Mouse (Mus musculus): Measurements from ENCODE around the gene Mthfd1l.
"Not testable (repeated sequence)": the region's sequence is repeated elsewhere in the genome, so short reads cannot be mapped to it uniquely, and the experiment has no call there.

Gene Mthfd1l

DNA sequence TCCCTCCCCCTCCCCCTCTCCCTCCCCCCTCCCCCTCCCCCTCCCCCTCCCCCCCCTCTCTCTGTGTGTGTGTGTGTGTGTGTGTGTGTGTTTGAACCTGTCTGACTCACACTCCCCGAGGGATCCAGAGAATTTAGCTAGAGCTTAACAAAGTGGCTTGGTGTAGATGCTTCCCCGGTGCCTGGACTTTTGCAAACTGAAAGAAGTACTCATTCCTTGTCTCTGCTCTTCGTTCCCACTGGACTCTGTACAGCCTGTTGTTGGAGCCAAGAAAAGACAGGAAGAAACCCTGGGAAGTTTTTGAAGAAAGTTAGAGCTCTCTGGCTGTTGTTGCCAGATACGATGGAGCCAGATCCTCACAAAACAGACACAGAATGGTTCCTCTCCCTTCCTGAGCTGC is 73.6 kb downstream of the Mthfd1l start:
- DNase-seq (ENCODE audit: extremely low spot score) = no peak

DNA sequence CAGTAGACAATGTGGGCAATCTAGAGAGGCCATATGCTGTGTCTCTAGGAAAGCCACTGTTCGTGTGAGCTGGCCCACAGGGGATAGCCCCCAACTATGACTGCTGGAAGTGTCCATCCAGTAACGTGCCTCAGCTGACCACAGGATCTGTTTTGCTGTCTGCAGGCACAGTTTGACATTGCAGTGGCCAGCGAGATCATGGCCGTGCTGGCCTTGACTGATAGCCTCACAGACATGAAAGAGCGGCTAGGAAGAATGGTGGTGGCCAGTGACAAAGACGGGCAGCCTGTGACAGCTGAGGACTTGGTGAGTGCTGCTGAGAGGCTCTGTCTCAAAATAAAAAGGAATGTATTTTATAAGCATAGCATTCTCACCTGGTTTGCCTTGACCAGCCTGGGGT is 74.7 kb downstream of the Mthfd1l start:
- DNase-seq (ENCODE audit: extremely low spot score) = no peak

DNA sequence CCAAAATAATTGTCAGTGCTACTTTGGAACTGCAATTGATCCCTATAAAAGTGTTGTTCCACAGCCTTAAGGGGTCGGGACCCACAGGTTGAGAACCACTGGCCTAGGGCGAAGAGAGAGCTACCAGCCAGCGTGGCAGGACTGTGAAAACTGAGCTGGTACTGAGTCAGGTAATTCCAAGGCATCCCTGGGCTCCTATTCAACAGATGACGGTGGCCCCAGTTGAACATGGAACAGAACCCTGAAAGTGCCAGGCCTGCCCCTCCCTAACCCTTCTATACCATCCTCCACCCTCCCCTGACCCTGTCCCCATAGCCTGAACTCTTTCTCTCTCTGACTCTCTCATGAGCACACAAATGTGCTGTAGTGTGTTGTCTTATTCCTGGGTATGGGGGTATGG is 77.3 kb downstream of the Mthfd1l start:
- DNase-seq (ENCODE audit: extremely low spot score) = no peak

DNA sequence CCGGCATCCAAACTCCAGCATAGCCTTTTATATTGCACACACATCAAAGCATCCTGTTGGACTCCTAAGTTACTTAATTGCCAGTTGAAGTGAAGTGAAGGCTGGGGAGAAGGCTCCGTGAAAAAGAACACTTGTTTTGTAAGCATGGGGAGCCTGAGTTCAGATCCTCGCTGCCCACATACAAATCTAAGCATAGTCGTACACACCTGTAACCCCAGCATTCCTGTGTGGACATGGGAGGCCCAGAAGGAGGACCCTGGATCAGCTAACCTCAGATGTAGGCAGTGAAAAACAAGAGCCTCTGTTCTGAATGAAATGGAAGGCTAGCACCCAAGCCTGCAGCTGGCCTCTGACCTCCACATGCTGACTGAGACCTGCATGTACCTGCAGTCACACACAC is 79.8 kb downstream of the Mthfd1l start:
- no peak for DNase-seq (ENCODE audit: extremely low spot score)

DNA sequence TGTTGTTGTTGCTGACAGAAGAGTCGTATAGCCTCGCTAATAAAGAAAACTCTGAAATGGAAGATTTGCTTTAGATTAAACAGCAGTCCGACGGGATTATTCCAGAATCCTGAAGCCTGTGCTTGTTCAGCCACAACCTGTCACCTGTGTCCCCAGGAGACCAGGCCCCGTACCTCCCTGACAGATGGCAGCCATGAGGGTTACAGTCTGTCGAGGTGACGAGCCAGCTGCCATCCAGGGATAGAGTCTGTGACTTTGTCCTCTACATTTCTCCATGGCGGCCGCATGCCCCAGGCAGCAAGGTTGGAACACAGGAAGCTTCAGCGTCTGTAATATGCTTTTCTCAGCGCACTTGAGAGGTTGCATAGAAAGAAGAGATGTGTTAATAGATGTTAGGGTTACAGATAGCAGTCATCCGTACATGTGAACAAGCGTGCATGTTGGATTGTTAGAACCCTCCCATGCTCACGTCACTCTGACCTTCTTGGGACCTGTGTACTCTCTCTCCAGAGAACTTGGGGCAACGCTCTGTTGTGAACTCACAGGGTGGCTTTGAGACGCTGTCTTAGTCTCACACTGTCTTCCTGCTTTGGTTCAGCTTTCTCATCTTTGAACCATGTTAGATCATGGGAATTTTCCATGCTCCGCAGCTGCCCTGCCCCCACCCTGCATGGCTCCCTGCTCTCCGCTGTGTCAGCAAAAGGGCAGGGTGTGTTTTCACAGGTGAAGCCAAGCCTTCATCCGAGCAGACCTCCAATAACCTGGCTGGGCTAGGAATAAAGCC is 80.6 kb downstream of the Mthfd1l start:
- no peak for DNase-seq (ENCODE audit: extremely low spot score)

DNA sequence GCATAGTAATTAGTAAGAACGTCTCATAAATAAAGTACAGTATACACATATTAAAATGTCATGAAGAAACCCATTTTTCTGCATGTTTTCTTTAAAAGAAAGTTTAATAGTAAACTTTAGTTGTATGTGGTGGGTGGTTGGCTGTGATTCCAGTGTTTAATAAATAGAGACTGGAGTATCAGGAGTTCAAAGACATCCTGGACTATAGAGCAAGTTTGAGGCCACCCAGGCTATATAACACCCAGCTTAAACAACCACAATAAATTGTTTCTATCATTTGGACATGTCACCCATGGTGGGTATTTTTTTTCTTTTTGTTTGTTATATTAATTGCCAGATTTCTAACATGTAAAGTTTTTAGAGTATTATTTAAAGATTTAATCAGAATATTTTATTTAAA is 81.7 kb downstream of the Mthfd1l start:
- DNase-seq (ENCODE audit: extremely low spot score) = no peak

DNA sequence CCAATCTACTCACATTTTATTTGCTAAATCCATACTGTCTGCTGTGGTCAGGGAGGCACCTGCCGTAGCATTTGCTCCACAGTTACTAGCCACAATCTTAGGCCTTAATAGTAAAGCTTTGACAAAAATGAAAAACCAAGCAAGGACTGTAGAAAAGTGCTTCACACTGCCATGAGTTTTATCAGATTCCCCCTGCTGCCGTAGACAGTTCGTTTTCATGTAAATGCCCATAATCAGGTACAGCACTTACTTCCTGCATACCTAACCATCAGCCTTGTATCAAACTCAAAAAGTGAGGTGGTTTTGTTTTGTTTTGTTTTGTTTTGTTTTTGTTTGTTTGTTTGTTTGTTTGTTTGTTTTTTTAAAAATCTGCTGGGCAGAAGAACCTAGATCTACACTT is 84.5 kb downstream of the Mthfd1l start:
- no peak for DNase-seq (ENCODE audit: extremely low spot score)

DNA sequence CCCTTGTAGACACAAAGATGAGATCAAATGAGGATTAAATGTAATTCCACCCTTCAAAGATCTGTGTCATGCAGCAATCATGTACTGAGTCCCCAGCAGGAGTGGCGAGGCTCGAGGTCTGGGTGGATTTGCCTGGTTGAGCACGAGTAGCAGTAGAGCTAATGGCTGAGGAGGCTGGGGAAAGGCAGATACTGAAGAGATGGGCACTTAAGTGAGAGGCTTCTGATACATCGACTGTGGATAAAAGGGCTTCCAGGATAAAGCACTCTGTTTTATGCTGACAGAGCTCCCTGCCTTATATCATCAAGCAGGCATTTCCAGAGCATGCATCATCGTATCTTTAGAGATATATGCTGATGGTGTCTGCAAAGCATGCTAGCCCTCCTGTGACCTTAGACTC is 84.9 kb downstream of the Mthfd1l start:
- no peak for DNase-seq (ENCODE audit: extremely low spot score)

DNA sequence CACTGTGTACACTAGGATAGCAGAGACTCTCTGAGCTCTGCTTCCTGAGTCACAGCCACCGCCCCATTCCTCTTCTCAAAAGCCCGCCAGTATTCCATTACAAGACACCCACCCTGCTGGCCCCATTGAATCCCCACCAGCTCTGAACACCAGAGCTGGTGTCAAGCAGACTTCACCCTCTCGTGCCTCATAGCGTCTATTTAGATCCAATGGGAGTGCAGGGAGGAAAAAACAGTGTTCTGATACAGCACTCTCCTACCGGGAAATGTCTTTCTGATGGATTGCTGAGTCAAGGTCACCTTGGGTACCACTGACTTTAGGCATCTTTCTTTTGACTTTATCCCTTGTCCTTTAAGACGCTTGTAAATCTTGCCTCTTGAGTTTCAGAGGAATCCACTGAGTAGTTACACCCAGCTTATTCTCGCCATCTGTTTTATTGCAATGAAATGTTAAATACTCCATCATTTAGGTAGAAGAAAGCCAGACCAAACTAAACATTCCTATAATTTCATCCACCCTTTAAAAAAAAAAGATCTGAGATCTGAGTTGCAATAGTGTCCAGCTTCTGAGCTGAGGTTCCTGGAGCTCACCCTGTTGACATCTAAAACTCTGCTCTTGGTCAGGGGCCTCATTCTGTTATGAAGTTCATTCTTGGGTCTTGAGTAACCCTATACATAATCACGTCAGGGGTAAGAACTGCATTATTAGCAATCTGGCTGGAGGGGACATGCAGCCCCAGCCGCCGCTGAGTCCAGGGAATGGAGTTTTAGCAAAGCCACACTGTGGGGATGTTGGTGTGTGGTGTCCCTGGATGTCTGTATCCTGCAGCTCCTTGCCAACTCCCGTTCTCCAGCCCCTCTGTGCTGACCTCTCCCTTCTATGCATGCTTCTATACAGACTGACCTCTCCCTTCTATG is 88.4 kb downstream of the Mthfd1l start:
- no peak for DNase-seq (ENCODE audit: extremely low spot score)

DNA sequence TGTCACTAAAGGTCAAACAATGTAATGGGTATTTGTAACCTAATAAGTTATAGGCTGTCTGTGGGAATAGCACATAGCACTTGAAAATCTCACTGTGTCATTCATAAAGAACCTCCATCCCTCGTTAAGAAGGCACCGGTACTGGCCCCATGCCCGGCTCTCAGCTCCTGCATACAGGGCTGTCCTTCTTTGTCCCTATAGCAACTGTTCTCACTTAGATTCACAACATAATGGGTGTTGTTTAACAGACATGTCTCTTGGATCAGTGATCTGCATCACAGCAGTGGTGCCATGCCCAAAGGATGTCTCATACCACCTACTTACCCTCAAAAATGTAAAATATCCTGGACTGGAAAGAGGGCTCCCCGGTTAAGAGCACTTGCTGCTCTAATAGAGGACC is 90.6 kb downstream of the Mthfd1l start:
- DNase-seq (ENCODE audit: extremely low spot score) = no peak

DNA sequence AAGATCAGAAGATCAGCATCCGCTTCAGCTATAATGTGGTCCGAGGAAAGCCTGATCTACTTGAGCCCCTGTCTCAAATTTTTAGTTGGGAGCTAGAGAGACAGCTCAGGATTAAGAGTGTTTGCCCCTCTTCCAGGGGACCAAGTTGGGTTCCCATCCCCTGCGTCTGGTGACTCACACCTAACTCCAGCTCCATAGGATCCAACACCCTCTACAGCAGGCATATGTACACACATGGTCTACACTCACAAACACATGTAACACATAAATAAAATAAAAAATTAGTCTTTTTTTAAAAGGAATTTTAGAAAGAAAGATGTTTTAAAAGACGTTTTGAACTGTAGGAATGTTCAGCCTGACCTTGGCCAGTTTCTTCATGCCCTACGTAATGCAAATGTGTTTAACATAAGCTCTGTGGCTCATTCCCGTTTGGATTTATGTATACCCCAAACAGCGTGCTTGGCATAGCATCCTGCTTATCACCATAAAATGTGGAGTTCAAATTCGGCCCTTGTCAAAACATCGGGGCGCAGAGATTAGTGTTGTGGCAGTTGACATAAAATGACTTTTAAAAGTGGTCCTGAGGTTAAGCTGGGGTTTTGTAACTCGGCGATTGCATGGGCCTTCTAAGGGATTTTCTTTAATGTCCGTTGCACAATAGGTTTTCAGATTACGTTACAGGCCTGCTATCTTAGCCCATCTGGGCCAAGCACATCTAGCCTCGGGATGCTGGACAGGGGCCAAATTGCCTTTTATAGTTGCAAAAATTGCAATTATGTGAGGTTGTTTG is 92.6 kb downstream of the Mthfd1l start:
- no peak for DNase-seq (ENCODE audit: extremely low spot score)

DNA sequence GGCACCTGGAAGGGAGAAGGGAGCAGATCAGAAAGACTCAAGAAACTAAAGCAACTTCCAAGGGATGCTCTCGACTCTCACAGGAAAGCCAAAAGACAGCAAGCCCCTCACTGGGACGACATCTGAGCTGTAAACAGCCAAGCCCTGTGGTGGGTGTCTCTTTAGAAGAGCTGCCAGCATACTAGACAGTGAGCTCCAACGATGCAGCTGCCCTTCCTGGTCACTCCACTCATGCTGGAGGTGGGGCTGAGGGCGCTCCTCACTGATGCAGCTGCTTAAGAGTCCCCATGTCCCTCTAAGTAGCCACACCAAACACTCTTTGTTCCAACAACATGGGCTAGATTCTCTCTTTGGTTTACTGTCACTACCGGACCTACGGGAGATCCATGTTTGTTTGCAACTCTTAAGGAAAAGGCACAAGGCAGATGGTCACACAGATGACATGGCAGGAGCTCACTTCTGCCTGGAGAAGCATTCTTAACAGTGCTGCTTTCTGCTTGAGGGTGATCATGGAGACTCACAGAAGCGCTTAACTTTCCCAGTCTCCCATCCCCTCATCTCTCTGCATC is 96.4 kb downstream of the Mthfd1l start:
- no peak for DNase-seq (ENCODE audit: extremely low spot score)

DNA sequence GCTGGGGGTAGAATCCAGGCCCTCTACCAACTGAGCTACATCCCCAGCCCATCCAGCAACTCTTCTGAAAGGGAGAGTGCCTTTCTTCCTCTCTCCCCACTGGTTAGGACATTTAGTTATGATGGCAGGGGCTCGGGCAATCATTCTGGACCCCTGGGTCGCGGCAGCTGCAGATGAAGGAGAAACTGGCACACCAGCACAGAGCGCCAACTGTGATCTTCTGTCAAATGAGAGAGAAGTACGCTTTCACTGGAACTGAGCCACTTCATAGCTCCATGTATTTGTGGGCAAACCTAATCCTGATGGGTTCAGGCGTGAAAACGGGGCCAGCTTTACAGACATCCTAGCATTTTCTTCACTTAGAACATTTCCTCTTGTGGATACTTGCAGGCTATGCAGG is 97.1 kb downstream of the Mthfd1l start:
- DNase-seq (ENCODE audit: extremely low spot score) = no peak

DNA sequence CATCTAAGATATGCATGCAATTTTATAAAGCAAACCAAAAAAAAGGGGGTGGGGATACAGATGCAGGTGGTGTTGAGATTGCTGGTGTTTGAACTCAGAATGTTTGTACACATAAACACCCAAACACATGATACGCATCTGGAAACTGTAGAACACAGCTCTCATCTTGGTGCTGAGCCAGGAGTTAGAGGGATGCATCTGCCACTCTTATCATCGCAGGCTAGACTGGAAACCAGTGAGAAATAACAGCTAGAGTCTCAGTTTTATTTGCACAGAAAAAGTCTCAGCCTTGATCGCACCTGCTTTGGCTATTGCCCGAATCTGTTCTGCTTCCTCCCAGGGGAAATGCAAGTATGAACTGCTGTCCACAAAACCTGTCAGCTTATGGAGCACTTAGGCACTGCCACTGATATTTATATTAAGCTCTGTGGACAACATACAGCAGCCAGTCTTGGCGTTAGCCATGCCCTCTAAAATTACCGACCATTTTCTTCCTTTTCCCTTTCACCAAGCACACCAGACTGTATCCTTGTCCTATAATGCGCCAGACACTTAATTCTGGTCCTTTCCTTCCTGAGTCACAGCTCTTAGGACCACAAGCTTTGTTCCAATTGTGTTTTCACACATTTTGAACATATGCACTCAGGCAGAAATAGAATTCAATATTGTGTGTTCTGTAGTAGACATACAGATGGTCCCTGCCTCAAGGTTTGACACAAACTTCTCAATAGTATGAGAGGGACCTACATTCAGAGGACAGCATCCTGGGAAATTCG is 98.3 kb downstream of the Mthfd1l start:
- DNase-seq (ENCODE audit: extremely low spot score) = no peak

DNA sequence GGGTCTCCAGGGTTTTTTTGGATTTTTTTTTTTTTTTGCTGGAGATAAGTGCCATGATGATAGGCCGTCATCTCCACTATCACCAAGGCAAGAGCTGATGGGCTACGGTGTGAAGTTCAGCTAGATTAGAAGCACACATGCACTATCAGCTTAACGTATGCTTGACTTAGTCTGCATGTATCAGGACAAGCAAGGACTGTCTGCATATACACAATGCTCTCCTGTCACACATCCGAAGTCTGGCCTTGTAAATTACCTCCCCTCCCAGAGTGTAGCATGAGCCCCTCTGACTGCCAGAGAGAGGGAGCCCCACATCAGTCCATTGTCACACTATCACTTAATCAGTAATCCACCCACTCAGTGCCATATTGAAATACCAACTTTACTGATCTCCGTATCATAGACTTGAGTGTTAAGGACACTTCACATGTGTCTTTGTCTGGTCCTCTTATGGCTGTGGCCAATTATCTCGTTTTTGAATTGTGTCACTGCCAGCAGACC is 99.0 kb downstream of the Mthfd1l start:
- no peak for DNase-seq (ENCODE audit: extremely low spot score)

DNA sequence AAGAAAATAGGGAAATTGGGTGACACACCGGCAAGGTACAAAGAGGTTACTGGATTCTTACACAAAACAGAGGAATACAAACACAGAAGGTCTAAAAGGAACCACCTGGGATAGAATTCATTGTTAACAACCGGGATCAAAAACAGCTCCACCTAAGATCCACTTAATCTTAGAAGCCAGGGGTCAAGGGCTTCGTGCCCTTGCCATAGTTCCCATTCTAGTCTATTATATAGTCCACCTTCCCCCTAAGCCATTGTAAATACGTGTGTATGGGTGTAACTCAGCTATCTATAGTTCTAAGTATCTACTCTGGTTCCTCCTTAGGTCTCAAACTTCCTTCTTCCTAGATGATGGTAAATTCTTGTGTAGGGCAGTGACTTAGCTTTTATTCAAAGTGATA is 99.6 kb downstream of the Mthfd1l start:
- DNase-seq (ENCODE audit: extremely low spot score) = not testable (repeated sequence)

DNA sequence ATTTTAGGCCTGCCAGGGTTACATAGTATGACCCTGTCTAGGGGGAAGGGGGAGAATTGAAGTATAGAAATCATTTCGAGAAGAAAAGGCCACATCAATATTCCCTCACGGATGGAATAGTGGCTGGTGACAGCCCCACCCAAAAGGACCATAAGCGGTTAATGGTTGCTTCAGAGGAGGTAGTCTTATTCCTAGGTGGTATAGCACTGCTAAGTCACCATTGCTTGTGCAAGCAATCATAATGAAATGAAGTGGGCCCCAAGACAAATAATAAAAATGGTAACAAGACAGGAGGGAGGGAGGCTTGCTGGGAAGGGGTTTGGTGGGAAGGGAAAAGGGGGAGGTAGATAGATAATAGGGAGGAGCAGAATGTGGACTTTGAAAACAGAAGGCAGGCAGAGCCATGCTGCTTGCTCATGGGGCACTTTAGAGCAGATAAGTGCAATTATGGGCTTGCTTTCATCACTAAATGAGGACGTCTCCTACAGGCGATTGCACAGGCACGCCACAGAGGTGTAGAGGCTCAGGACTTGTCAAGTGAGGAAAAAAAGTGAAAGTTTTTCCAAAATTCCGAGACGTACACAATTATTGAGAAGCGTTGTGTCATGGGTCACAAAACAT is 105.4 kb downstream of the Mthfd1l start:
- DNase-seq (ENCODE audit: extremely low spot score) = no peak

DNA sequence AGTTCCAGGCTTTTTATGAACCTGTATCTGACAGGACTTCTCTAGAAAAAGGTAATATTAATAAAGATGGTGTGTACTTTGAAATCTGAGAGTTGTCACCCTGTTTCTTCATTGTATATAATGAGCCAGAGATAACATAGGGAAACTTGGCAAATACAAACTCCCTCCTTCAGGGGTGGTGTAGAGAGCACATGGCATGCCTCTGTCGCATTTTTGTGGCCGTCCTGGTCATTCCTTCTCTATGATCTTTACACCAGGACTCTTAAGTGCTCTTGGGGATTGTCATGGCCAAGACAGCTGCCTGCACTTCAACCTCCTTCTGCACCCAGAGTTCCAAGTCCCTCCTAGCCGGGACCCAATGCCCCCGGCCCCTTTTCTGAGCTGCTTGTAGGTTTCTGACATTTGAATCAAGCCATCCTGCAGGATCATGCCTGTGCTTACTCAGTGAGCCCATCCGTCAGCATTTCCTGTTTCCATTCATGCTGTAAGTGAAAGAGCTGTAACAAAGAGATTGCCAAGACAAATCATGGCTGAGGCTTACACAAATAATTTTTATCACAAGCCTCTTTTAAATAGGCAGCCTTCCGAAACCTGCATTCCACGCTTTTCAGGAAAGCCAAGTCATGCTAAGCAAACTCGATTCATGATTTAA is 106.2 kb downstream of the Mthfd1l start:
- DNase-seq (ENCODE audit: extremely low spot score) = no peak

DNA sequence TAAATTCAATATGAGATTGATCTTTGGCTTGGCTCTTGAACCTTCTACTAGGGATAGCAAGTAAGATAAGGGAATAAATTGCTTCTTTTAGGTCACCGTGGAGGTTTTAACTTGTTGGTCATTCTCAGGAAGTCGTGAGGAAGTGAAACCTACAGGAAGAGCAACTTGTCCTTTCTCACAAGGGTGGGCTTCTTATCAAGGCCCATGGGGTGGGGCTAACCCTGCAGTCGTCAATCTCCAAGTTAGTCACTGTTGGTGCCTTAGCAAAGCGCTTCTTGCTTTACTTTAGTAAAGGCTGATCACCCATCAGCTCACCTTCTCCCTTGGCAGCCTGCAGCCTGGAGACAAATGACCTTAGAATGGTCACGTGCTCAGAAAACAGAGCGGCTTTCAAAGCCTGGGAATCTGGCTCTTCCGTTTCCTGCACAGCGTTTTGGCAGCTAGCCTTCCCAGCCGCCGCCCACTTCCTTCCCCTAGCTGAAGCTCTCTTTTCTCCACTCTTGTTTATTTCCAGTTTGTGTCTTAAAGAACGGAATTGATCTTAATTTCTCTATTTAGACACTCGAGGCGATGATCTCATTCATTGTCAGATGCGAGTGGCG is 106.8 kb downstream of the Mthfd1l start:
- DNase-seq (ENCODE audit: extremely low spot score) = no peak

DNA sequence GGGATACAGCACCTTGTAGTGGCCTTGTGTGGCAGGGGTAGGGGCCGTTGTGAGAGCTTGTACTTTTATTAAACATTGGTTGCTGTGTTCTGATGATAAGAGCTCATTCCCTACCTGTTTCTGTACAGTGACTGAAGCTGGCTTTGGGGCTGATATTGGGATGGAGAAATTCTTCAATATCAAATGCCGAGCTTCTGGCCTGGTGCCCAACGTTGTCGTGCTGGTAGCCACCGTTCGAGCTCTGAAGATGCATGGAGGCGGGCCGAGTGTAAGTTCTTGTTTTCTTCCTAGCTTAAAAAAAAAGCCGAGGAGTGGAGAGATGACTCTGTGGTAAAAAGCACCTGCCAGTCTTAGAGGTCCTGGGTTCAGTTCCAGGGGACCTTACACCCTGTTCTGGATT is 110.7 kb downstream of the Mthfd1l start:
- DNase-seq (ENCODE audit: extremely low spot score) = no peak

Data from embryo, embryonic 9.5 days (tissue).